Mouse (Mus musculus) T-helper 17 cell (primary cell): ENCODE measurements around the gene Nsd2.
"Not testable (repeated sequence)": the region's sequence is repeated elsewhere in the genome, so short reads cannot be mapped to it uniquely, and the experiment has no call there.

Source experiments
- in situ Hi-C, 2 experiments: fragments of 300-600 bp; cut with MboI, MseI; formaldehyde crosslinking; loops; 1 replicate in 1 of 2; 2 replicates in 1 of 2; pipeline ENCODE4 v1.15.1; 2025; ENCODE audit warnings: high pct_unique_total_duplicates in 2 of 2

Nsd2 gene

DNA sequence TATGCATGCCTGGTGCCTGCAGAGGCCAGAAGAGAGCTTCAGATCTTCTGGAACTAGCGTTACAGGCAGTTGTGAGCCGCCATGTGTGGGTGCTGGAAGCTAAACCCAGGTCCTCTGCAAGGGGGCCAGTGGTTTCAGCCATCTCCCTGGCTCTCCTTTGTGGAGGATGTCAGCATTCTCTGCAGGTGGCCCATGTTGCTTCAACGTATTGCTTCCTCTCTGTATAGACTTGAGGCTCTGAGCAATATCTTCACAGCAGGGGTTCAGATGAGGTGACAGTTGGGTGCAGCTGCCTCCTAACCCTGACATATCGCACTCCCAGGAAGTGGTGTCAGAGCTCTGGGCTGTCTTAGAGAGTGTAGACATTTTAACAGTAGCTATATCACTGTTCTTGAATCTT lies 30.9 kb downstream of the Nsd2 start:
- in situ Hi-C loops: no loop called here

DNA sequence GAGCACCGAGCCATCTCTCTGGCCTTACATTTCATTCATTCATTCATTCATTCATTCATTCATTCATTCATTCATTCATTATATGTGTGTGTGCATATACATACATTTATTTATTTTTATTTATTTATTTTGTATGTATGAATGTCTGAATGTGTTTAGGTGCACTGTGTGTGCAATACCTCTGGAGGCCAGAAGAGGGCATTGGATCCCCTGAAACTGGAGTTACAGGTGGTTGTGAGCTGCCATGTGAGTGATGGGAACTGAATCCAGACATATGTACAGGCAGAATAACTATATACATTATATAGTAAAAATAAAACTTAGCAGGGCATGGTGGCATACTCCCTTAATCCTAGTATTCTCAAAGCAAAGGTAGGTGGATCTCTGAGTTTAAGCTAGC lies 32.6 kb downstream of the Nsd2 start:
- in situ Hi-C loops: no loop called here

DNA sequence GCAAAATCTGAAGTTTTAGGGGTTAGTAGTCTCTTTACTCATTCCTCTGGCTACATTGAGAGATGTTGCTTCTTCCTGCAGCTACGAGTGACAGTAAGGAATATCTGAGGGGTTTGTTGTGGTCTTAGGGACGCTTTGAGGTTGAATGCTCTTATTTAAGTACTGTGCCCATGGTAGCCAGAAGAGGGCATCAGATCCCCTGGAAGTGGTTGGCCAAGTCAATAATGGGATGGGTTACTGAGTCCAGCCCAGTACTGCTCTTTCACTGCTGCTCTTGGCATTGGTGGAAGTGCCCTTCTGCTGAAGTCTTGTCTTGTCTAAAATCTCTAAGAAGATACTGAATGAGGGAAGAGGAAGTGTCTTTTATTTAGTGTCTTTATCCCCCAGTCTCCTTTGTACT lies 33.5 kb downstream of the Nsd2 start:
- in situ Hi-C loops: no loop called here

DNA sequence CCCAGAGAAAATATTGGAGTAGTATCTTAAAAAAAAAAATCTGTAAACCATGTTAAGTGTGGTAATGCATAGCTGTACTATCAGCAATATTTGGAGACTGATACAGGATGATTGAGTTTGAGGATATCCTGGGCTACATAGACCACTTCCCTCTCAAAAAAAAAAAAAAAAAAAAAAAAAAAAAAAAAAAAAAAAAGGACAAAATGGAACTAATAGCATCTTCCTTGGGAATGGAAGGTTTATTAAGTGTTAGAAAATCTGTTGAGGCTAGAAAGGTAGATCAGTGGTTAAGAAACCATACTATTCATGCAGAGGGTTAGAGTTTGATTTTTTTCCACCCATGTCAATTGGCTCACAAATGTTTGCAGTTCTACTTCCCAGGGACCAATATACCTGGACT lies 37.2 kb downstream of the Nsd2 start:
- in situ Hi-C loops: no loop called here

DNA sequence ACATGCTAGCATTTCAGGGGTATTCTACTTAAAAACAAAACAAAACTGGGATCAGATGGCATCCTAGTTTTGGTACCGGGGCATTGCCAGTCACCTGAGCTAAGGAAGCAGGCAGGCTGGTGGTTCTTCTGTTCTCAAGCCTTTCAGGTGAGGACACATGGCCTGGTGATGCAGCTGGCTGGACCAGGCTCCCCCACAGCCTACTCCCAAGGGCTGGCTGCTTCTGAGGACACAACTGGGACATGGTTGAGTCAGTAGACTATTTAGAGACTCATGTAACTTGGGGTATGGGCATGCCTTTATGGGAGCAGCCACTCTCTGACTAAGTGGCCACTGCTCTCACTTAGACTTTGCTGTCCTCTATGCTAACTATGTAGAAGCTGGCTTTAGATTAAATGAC lies 54.9 kb downstream of the Nsd2 start:
- in situ Hi-C loops: loop anchor here in 1 of 2 experiments (10.0 kb wide), 1 partner anchor 1019 kb away; no protein-coding TSS in a partner anchor

DNA sequence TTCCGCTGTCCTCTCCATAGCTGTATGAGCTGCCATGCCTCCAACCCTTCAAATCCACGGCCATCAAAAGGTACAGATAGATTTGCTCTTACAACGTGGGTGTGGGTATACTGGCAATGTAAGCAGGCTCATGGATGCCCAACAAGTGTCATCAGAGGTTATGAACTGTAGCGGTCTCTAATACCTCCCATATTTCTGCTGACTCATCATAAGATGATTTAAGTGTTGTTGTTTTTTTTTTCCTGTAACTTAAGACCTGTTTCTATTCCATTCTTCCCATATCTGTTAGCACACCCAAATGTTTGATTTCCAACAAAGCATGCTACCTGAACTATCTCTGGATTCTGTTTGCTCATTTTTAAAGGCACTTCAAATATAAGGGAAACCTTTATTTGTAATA lies 60.6 kb downstream of the Nsd2 start:
- in situ Hi-C loops: no loop called here

DNA sequence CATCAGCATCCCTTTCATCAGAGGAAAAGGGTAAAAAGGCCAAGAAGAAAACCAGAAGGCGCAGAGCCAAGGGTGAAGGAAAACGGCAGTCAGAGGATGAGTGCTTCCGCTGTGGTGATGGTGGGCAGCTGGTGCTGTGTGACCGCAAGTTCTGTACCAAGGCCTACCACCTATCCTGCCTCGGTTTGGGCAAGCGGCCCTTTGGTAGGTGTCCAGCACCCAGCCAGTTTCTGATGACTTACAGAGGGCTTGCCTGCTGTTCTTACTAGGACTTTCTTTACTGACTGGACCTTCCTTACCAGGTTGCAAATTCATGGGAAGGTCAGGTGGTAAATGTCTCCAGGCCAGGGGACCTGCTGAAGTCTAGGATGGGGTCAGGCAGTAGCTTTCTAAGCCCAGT lies 72.9 kb downstream of the Nsd2 start:
- in situ Hi-C loops: no loop called here

DNA sequence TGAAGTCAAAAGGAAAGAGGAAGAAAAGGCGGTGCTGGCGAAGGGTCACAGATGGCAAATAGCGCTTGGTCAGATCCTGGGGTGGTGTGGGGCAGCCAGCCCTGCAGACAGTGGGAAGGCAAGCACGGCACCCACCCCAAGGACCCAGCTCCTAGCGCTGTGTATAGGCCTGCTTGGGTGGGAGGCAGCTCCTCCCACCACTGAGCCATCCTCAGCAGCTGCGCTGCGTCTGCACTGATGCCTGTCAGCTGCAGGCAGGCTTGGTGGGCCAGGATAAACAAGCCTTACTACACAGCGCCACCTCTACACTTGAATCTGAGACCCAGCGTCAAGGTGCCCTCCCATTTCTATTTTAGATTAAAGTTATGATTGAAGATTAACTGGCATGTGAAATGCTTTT lies 74.6 kb downstream of the Nsd2 start:
- in situ Hi-C loops: no loop called here

DNA sequence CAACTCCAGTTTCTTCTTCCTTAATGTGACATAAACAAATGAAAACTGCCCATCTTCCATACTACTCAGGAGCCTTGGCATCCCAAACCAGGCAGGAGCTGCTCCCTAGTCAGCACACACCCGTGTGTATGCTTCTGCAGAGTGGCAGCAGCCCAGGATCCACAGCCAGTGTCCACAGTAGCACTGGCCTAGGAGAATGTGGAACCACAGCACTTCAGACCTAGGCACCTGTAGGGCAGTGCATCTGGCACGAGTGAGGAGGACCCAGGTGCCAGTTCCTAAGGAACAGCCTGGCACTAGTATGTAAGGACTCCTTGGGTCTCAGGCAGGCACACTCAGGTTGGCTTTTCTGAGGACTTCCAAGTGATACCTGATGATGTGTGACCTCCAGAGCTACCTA lies 76.6 kb downstream of the Nsd2 start:
- in situ Hi-C loops: no loop called here

DNA sequence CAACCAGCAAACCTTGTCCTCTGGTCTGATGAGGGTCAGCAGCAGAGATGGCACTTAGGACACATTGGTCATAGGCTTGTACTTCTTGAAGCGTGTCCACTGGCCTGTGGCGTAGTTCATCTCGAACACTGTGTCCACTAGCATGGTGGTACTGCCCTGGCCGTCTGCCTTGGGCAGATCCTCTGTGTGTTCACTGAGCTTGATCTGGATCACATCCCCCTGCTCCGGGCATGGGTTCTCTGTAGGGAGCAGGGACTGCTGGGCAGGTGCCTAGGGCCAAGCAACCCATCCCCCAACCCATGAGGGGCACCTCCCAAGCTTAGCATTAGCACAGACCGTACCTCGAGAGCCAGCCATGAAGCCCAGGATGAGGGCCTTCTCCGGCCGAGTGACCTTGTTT lies 78.1 kb downstream of the Nsd2 start:
- in situ Hi-C loops: no loop called here

DNA sequence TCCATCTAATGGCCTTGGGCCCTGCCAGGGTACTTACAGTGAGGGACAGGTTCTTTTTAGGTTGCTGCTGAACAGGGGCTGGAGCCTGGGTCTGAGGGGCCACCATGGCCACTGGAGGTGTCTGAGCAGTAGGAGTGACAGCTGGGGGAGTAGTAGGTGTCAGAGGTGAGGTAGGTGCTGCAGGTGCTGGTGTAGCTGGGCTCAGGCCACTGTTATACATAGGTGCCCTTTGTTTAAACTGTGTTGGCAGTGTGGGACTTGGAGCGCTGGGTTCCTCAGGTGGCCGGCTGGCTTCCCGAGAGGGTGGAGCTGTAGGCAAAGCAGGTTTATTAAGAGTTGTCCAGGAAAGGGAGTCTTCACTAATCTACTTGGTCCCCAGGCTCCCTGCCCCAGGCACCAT lies 78.7 kb downstream of the Nsd2 start:
- in situ Hi-C loops: no loop called here

DNA sequence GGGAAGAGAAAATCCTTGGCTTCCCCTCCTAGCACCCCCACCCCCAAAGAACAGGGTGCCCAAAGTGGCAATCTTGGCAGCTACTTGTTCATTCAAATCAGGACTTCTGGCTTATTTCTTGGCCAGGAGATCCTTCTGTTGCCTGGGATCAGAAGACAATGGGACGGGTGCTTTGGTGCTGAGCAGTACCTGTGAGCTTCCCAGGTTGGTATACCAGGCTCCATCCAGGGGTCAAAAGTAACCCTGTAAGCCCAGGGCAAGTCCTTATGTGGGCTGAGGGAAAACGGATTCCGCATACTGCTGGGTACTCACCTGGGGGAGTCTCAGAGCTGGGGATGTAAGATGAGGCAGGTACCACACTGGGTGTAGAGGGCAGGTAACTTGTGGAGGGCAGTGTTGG lies 79.6 kb downstream of the Nsd2 start:
- in situ Hi-C loops: no loop called here

DNA sequence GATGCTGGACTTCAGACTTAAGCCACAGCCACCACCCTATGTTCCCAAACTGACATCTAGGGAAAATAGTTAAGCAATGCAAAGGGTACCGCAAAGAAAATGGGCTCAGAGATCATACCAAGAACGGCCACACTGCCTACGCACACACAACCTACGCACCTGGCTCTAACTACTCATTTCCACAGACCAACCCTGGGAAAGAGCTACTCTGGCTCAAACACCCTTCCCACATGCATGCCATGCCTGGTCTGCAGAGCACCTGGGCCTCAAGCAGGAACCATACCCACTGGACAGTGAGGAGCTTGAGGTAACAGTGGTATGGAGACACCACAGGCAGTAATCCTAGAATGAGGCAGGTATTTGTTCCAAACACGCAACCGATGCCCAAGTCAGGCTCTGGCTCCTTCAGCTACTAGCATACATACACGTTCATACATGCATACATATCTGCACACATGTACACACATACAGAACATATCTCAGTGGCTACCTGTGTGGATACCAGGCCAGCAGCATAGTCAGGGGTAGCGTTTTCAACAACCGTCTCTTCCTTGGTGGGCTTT lies 80.3 kb downstream of the Nsd2 start:
- in situ Hi-C loops: no loop called here

DNA sequence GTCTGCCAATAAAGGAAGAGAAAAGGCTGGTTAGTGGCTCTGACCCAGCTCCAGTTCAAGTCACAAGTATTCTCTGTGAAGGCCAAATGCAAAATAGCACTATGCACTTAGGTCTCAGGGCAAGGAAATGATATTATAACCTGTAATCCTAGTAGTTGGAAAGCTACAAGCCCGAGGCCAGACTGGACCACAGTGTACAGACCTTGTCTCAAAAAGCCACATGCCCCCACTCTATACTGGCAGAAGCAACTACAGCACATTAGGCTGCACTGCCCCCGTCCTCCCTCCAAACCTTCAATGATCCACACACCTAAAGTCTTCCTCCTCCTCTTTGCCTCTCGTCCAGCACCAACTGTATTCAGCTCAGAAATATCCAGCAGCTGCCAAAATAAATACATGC lies 80.8 kb downstream of the Nsd2 start:
- in situ Hi-C loops: no loop called here

DNA sequence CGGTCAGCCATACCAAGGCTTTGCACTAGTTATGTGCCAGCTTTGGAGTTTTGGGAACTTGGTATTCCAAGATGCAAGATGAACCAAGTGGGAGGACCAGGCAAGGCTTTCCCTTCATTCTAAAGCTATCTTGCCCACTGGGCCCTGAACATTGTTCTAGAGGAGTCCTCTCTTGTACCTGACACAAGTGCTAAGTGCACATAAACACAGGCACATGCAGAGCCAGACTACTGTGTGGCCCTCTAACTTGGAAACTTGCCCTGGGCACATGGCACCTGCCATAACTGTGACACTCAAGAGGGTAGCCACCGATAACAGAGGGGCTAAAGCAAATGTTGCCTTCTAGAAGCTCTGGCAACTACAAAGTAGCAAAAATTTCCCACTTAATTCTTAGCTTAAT lies 82.2 kb downstream of the Nsd2 start:
- in situ Hi-C loops: no loop called here

DNA sequence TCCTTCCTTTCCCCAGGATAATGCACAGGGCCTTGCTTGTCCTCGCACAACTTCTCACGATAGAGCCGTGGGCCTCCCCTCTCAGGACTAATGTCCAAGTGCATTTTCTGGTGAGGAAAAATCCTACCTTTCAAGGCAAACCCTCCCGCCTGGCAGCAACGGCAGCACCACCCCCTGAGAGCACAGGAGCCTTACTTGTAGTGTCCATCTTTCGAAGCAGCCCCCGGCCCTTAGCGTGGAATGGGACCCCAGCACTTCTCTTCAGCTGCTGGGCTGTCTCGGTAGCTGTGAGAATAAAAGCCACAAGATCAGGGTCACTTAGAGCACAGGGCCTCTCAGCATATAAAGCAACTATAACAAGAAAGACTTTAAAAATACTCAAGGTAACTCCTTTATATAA lies 82.7 kb downstream of the Nsd2 start:
- in situ Hi-C loops: no loop called here

DNA sequence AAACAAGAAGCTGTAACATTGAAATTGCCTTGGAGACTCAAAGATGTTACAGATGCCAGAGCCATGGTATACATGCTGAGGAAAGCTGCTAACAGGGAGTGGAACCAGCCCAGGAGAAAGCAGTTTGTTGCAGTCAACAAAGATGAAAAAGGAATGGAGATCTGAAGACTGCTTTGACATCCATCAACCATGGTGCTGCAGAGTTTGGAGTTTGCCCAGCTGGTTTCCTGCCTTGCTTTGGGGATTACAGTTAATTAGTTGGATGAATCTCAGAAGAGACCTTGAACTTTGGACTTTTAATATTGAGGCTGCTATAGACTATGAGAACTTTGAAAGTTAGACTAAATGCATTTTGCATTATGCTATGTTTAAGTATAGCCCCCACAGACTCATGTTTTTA lies 94.5 kb downstream of the Nsd2 start:
- in situ Hi-C loops: not testable (repeated sequence)

DNA sequence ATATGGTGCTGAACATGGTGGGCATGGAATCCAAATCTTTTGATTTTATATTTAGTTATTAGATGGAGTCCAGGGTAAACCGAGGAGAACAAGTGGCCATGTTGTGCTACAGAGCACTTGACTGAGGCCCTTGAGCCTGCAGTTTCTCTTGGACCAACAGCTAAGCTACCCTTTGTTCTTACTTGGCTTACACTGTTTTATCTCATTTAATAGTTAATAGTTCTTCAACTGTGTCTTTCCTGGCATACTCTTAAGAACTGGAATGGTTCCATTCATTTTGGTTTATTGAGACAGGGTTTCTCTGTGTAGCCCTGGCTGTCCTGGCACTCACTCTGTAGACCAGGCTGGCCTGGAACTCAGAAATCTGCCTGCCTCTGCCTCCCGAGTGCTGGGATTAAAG lies 96.1 kb downstream of the Nsd2 start:
- in situ Hi-C loops: not testable (repeated sequence)

DNA sequence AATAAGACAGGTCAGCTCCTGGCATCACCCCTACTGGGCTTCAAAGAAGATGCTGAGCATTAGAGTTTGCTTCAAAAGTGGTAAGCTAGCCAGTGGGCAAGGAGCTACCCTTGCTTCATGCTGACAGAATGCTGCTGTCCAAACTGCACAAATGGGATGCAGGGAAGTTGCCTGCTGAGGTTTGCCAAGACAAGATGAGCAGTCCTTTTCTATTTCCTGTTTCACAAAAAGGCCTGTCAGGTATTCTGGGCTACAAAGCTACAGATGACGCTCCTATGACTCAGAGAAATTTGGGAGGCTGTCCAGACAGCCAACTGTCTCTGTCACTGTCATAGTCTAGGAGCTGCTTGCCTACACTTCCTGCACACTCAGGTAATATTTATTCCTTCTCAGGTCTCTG lies 98.9 kb downstream of the Nsd2 start:
- in situ Hi-C loops: no loop called here

DNA sequence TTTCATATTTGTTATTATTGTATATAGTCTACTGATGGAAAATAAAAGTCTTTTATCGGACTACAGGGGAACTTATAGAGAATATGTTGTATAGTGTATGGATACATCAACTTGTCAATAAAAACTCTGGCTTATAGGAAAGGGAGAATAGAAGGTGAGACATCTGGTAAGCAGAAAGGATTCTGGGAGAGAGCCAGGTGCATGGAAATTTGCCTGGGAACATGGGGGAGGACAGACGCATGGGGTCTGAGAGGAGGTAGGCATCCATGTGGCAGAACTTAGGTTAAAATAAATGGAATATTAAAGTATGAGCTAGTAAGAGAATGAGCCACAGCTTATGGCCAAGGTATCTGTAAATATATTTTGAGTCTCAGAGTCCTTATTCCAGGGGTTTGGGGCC lies 99.5 kb downstream of the Nsd2 start:
- in situ Hi-C loops: no loop called here

DNA sequence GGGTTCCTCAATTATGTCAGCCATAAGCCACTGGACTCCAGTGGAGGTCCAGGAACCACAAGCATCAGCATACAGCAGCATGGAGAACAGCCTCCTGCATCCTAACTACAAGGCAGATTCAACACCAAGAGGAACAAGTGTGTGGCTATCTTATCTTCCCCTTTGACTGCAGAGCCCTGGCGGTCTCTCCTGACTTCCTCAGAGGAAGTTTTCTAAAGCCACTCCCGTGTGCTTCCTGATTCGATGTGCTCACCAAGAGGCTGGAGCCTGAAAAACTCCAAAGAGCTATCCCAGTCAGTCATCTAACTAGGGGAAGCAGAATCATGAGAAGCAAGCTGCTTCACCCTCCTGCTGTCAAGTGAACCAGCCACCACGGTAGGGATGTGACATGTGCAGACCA lies 100.4 kb downstream of the Nsd2 start:
- in situ Hi-C loops: no loop called here

DNA sequence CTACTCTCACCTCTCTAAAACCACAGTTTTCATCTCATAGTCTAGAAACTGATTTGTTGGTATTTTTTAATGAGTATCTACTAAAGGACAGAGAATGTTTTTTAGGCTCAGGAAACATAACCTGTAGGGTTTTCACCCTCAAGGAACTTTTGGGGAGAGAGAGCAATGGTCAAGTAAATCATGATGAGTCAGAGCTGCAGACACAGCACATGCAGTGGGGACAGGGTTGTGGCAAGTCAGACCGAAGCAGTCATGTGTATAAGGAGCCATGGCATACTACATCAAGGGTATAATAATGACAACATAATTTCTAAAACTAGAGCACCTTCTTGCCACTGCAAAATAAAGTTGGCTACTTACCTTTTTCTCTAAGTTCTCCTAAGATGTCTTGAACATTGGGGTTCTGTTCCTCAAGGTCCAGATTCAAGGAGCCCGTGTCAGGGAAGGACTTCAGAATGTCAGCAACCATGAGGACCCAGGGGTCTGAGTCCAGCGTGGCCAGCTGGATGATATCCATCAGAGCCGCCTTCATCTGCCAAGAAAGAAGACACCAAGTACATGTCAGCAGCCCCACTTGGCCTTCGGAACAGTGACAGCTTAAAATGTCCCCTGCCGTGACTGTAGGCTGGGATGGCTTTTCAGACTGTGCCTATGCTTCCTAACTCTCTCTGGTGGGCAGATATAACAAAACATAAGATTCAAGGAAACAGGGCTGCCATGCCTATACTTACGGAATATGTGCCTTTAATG lies 101.1 kb downstream of the Nsd2 start:
- in situ Hi-C loops: no loop called here

DNA sequence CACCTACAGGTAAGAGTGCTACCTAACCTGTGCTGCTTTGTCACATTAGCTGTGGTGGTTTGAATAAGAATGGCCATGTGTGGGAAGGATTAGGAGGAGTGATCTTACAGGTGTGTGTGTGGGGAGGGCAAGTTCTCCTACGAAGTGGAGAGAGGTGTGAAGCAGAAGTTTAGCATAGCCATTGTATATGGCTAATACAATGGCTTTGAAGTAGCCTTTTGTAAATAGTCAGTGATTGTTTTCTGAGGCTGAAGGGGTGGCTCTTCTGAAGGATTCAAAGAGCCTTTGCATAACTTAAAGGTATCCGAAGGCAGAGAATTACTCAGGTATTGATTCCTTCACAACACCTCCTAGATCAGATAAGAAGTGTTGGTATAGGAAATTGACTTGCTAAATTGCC lies 102.0 kb downstream of the Nsd2 start:
- in situ Hi-C loops: no loop called here

DNA sequence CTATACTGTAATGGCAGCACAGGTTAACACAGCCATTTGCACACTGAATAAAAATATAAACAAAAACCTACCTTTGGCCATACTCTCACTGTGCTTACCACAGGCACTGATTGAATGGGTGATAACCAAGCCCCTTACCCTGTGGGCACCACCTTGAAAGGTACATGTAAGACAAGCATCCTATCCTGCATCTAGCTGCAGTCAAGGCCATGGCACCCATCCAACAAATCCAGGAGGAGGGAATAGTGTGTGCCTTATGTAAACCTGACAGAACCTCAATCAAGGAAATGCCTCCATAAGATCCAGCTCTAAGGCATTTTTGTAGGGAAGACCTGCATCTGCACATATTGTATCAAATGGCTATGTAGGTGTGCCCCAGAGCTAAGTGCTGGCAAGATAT lies 105.6 kb downstream of the Nsd2 start:
- in situ Hi-C loops: no loop called here
